Mouse (Mus musculus) bone marrow, adult 2 months (tissue): ENCODE results near the gene Coq8b.
A peak's percentile ranks its signal among the peaks of the same experiment; 100 is the strongest.

Experiments used
- CTCF ChIP-seq: fragments of 200-500 bp; IDR thresholded peaks from 2 replicates; pipeline ENCODE4 v1.5.1; 2011; ENCODE audit warnings: low read length, control low read depth; ENCODE audit not compliant: control insufficient read depth, insufficient read depth
- POLR2A ChIP-seq: fragments of 200-500 bp; IDR thresholded peaks from 2 replicates; pipeline ENCODE4 v1.6.1; 2011; ENCODE audit warnings: low read depth, mild to moderate bottlenecking, control low read depth, low read length, borderline replicate concordance; ENCODE audit not compliant: control insufficient read depth

- TF ChIP-seq POLR2A: 0 out of 2 replicates have a peak, but pooled peaks have one; percentile 9
- TF ChIP-seq CTCF: no peak
These were observed 25.5 kb downstream of the Coq8b start, which contains the start of gene Numbl for GRCm38 (mm10) chr7:27258205-27258899.
